Mouse (Mus musculus) spleen, embryonic (tissue): Measurements from ENCODE around the gene Cers3.

Source experiments
- CTCF ChIA-PET: fragments of 350-600 bp; sonication (Branson Sonifier 250); formaldehyde crosslinking; loops from one replicate; lab custom pipeline; 2022; lab: Charles Lee

Cers3 gene

DNA sequence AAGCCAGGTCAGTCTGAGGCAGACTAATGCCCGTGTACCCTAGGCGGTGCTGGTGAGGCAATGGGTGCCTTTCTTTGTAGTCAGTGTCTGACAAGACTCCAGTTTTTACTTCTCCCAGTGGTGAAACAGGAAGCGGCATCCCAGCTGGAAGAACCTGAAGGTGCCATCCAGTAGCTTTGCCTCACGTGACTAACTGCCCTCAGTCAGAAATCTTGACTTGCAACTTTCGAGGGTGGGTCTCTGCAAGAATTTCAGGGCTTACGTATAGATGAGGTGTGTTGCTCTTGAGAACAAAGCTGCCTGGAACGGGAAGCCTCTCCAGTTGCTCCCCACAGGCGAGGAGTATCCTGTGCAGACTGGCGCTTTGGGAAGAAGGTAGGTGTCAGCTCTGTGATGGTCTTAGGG lies at the start of gene Cers3:
Gene Cers3 (plus strand): TSS at position 128 of the 405 bp plus-strand sequence.
- CTCF ChIA-PET: interaction anchor here (0.6 kb wide), 1 partner anchor 84 kb away, joined by 3 read pairs; no protein-coding TSS in a partner anchor

DNA sequence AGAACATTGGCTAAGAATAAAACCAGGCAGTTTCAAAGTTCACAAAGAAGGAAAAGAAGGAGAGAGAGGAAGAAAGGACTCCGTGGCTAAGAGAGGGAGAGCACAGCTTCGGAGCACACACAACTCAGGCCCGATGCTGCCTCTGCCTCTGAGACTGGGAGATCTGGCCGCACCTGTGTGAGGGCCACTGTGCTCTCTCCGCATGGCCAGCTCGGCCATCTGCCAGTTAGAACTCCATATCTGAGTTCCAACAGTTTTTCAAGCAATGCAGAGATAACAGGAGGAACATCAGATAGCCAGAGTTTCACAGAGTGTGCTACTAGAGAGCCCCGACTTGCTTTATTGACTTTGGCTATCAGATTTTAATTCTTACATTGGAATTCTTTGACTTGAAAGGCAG lies 48.8 kb upstream of the Cers3 start:
- CTCF ChIA-PET: no interaction called here

DNA sequence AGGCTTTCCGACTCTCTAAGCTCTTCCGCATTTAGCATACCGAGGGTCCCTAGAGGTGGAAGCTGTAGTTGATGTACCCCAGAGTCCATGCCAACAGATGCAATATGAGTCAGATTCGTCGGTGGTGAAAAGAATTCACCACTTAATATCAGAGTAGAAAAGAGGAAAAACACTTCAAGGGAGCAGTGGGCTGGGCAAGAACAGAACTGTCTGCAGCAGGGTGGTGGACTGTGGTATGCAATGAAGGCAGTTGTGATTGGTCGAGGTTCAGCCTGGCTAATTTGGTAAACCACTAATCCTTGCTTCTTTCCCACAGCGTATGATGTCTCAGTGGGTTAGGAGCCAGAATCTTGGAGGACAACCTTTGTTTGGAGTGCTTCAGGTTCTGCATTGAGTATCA lies 40.6 kb upstream of the Cers3 start:
- CTCF ChIA-PET: no interaction called here

DNA sequence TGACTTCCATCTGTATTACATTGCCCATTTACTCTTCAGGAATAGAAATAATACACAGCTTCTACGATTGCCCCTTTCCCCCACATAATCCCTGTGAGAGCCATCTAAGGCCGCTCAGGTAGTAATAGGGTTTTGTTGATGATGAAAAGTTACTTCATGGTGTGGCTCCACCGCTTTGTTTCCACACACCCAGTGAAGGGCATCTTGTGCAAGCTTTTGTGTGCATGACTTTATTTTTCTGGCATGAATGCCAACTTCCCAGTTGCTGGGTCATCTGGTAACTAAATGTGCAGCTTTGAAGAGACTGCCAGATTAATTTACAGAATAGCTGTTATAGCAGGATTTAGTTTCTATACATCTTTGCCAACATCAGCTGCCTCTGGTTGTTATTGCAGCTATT lies 38.7 kb upstream of the Cers3 start:
- CTCF ChIA-PET: no interaction called here

DNA sequence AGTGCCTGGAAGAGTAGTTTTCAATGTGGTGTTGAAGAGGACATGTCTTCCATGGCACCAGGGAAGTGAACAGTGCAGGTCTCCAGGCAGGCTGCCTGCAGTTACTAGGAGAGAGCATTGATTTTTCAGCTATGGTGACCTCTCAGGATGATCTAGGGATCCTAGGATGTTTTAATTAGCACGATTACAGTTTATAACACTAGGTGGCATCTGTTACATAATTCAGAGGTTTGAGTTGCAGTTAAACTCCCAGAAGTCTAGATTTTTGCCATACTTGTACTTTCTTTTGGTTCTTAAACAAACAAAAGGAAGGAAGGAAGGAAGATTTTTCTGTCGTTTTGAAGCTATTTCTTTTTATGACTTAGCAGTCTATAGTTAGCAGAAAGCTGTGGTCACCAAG lies 32.1 kb upstream of the Cers3 start:
- CTCF ChIA-PET: no interaction called here

DNA sequence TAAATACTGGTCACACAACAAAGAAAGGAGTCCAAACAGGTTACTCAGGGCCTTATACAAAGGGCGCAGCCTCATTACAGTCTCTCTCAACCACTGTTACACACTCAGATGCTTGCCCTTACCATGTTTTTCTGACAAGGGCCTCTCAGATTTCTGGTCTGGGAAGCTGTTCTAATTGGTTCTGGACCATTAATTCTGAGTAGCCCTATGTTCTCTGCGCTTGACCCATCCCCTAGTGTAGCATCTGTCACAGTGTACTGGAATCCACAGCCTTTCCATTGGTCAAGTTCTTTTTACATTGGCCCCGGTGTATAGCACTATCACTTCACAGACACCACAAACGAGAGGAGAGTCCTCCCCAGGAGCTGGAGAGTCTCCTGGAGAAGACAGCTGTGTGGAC lies 18.8 kb upstream of the Cers3 start:
- CTCF ChIA-PET: interaction anchor here (0.6 kb wide), 1 partner anchor 156 kb away, joined by 6 read pairs; no protein-coding TSS in a partner anchor

DNA sequence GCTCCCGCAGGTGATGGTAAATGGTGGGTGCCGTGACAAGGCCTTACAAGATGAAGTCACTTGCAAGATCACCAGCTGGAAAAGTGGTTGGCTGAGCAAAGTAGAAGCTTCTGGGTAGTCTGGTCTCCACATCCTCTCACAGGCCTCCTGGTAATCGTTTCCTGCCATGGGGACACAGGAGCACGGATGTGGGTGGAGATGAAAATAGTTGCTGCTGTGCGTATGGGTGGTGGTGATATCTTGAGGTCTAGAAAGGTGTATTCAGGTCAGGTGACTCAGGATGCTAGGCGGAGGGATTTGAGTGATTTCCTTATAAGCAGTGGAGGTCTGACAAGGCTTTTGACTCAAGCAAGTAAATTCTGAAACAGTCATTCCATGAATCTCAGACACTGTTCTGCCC lies 18.4 kb upstream of the Cers3 start:
- CTCF ChIA-PET: no interaction called here

DNA sequence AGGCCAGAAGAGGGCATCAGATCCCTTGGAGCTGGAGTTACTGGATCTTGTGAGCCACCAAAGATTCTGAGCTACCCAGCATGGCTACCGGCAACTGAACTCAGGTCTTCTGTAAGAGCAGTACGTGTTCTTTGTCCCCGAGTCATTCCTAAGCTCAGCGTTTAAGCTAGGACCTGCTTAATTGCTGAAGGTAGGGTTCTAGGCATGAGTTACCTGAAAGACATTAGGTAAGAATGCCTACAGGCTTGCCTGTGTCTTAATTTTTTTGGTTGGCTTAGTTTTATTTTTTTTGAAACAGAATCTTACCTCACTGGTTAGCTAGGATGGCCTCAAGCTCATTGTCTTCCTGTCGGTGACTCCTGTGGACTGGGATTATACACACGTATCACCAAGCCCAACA lies 15.2 kb upstream of the Cers3 start:
- CTCF ChIA-PET: no interaction called here

- CTCF ChIA-PET: no interaction called here
These were observed 14.1 kb upstream of the Cers3 start for GRCm38 (mm10) chr7:66729232-66729631.

- CTCF ChIA-PET: no interaction called here
These were observed 9.9 kb upstream of the Cers3 start for GRCm38 (mm10) chr7:66733431-66733830.

GRCm38 (mm10) chr7:66733882-66734281 lies 9.4 kb upstream of the Cers3 start:
- CTCF ChIA-PET: no interaction called here

- CTCF ChIA-PET: no interaction called here
These were observed 8.8 kb upstream of the Cers3 start for GRCm38 (mm10) chr7:66734466-66734865.

GRCm38 (mm10) chr7:66734993-66735392 lies 8.3 kb upstream of the Cers3 start:
- CTCF ChIA-PET: no interaction called here

GRCm38 (mm10) chr7:66737418-66737817 lies 5.9 kb upstream of the Cers3 start:
- CTCF ChIA-PET: no interaction called here

DNA sequence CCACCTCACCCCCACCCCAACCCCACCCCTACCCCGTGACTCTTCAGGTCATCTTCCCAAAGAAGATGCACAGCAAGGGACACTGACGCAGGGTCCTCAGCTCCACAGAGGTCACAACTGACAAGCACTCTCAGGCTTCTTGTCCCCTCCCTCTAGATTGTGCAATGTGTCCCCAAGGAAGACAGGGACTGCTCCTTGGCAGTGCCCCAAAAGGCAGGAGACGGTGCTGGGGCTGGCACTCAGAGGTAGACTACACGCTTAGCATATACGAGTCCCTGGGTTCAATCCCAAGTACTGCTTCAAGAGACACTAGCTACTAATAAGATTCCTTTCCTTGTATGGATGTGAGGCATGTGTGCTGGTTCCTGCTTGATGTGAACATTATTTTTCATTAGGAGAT lies 2.3 kb upstream of the Cers3 start:
- CTCF ChIA-PET: no interaction called here

DNA sequence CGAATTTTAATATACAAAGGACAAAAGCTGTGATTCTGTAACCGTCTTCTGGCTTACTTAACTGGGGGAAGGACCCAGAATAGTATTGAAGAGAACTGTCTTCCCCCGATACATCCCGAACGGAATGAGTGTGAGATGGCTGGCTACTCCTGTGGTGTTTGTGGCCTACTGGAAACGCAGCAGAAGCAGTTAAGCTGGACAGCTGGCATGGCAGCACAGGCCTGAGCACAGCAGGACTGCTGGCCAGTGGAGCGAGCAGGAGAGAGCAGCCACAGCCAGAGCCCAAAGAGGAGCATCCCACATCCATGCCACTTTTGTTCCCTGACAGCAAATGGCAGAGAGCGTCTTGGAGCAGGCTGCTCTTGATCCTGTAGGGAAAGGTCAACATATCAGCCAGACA lies 1.9 kb upstream of the Cers3 start:
- CTCF ChIA-PET: no interaction called here

- CTCF ChIA-PET: no interaction called here
These were observed 3.7 kb downstream of the Cers3 start for GRCm38 (mm10) chr7:66746972-66747371.

DNA sequence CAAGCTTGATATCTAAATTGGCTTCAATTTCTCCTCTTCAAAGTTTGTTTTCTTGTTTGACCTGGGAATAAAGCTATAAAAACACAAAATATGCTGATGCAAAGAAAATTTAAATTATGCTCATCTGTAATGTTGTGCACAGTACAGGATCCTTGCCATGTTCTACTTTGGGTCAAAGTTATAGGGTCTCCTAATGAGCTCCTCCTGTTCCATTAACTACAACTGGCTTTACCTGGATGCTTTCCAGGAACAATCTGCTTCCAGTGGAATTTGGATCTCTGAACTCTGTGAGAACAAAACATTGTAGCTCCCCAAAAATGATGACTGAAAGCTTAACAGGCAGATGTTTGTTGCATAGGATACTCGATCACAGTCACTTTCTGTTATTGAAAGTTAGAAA lies 6.7 kb downstream of the Cers3 start:
- CTCF ChIA-PET: no interaction called here

GRCm38 (mm10) chr7:66753816-66754215 lies 10.5 kb downstream of the Cers3 start:
- CTCF ChIA-PET: no interaction called here

DNA sequence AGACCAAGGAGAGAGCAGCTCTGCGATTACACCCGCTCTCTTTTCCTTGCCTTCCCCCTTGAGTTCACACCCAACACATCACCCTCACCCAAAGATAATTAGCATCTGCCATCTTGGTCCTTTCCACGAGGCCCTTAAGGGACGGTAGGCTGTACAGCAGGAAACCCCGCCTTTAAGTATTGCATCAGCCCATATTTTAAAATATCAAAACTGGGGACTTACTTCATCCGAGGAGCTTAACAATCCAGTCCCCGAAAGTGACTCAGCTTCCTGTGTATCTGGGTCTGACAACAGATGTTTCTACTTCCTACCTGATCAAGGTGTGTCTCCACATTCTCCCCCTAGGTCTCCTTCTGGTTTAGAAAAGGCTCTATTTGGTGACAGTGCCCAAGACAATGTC lies 12.3 kb downstream of the Cers3 start:
- CTCF ChIA-PET: no interaction called here

- CTCF ChIA-PET: no interaction called here
These were observed 26.6 kb downstream of the Cers3 start for GRCm38 (mm10) chr7:66769902-66770301.

DNA sequence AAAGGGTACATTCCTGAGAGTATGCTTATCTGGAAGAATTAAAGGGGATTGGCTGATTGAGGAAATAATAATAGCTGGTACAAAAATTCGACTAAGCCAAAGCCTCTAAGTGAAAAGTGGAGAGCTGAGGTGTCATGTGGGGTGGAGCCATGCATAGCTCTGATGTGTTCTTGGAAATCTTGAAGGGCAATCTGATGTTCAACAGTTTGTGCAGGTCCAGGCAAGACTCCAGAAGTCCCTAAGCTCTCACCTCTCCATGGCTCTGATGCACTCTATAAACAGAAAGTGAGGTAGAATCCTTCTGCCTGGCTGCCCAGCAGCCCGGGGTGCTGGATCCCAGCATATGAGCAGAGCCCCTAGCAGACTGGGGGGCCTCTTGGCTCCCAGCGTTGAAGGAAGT lies 27.4 kb downstream of the Cers3 start:
- CTCF ChIA-PET: no interaction called here

DNA sequence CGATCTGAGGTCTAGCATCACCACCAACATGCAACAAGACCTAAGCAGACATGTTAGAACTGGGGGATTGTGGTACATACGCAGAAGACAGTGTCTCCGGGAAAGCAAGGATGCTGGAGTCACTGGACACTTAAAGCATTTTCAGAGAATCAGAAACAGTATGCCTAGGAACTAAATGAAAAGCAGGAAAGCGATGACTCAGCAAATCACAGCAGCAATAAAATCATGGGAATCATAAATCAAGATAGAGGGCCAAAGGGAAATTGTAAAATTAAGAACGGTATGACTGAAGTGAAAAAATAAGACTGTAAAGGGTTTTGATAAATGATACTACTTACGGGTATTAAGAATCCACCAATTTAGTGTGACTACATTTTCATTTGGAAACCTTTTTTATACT lies 27.9 kb downstream of the Cers3 start:
- CTCF ChIA-PET: no interaction called here

- CTCF ChIA-PET: no interaction called here
These were observed 36.1 kb downstream of the Cers3 start for GRCm38 (mm10) chr7:66779411-66779810.
